Mouse (Mus musculus): ENCODE measurements around the gene Cbwd1.

Cbwd1 gene

GRCm38 (mm10) chr19:24977991-24978390 is 16.6 kb upstream of the Cbwd1 start:
- no peak for DNase-seq (ENCODE audit: low spot score in 2 of 2)

- DNase-seq (ENCODE audit: low spot score in 2 of 2), result no peak
These were observed 11.4 kb upstream of the Cbwd1 start for GRCm38 (mm10) chr19:24972701-24973390.

GRCm38 (mm10) chr19:24971307-24971706 is 9.9 kb upstream of the Cbwd1 start:
- no peak for DNase-seq (ENCODE audit: low spot score in 2 of 2)

- no peak for DNase-seq (ENCODE audit: low spot score in 2 of 2)
These were observed 5.5 kb upstream of the Cbwd1 start for GRCm38 (mm10) chr19:24966941-24967340.

GRCm38 (mm10) chr19:24966203-24966602 is 4.8 kb upstream of the Cbwd1 start:
- no peak for DNase-seq (ENCODE audit: low spot score in 2 of 2)

GRCm38 (mm10) chr19:24958531-24958930 is 2.9 kb downstream of the Cbwd1 start:
- no peak for DNase-seq (ENCODE audit: low spot score in 2 of 2)

GRCm38 (mm10) chr19:24945521-24946262 is 15.7 kb downstream of the Cbwd1 start:
- no peak for DNase-seq (ENCODE audit: low spot score in 2 of 2)

GRCm38 (mm10) chr19:24937084-24937483 is 24.3 kb downstream of the Cbwd1 start:
- DNase-seq (ENCODE audit: low spot score in 2 of 2), result no peak

GRCm38 (mm10) chr19:24929041-24929440 is 32.4 kb downstream of the Cbwd1 start:
- no peak for DNase-seq (ENCODE audit: low spot score in 2 of 2)

- no peak for DNase-seq (ENCODE audit: low spot score in 2 of 2)
These were observed 40.5 kb downstream of the Cbwd1 start for GRCm38 (mm10) chr19:24920866-24921265.

GRCm38 (mm10) chr19:24908385-24909155 is 52.8 kb downstream of the Cbwd1 start:
- no peak for DNase-seq (ENCODE audit: low spot score in 2 of 2)

GRCm38 (mm10) chr19:24907655-24908054 is 53.8 kb downstream of the Cbwd1 start:
- no peak for DNase-seq (ENCODE audit: low spot score in 2 of 2)

- DNase-seq (ENCODE audit: low spot score in 2 of 2), result no peak
These were observed 58.6 kb downstream of the Cbwd1 start for GRCm38 (mm10) chr19:24902821-24903220.

GRCm38 (mm10) chr19:24902256-24902655 is 59.2 kb downstream of the Cbwd1 start:
- DNase-seq (ENCODE audit: low spot score in 2 of 2), result no peak

- DNase-seq (ENCODE audit: low spot score in 2 of 2), result no peak
These were observed 59.7 kb downstream of the Cbwd1 start for GRCm38 (mm10) chr19:24901666-24902065.

- no peak for DNase-seq (ENCODE audit: low spot score in 2 of 2)
These were observed 60.7 kb downstream of the Cbwd1 start, which contains the start of gene Foxd4 for GRCm38 (mm10) chr19:24900581-24901220. Gene Foxd4, minus strand, starts transcription at chr19:24901197.

GRCm38 (mm10) chr19:24899578-24900544 is 61.5 kb downstream of the Cbwd1 start:
- peak in 1 of 2 experiments; percentile 11 for DNase-seq (ENCODE audit: low spot score in 2 of 2)

GRCm38 (mm10) chr19:24898737-24899577 is 62.5 kb downstream of the Cbwd1 start:
- no peak for DNase-seq (ENCODE audit: low spot score in 2 of 2)

GRCm38 (mm10) chr19:24897896-24898736 is 63.3 kb downstream of the Cbwd1 start:
- DNase-seq (ENCODE audit: low spot score in 2 of 2), result no peak

Data from cerebellum, postnatal 4 days (tissue).